Mouse (Mus musculus): ENCODE measurements around the gene Ankrd44. TPM values are rescaled to one million over a fixed set of nuclear protein-coding genes. Genes with fewer than 3 reads are reported as not detected.

Gene Ankrd44
- polyA plus RNA-seq, 1 experiment from 2014 or later, result 14.7 TPM

GRCm38 (mm10) chr1:54757291-54757690, 168.9 kb downstream of the Ankrd44 start:
- ATAC-seq (ENCODE audit: low FRiP score, low read depth), result no peak
- H3K4me3 ChIP-seq, result no peak overlapping the region
- H3K9ac ChIP-seq, result no peak overlapping the region
- no peak overlapping the region for H3K4me2 ChIP-seq (replicated peaks)
- 90% methylated on average over 3 of the region's 3 CpGs for WGBS
- no peaks in the 10 kb centered on the region for H3K27me3 ChIP-seq (replicated peaks)
- no peaks in the 10 kb centered on the region for H3K9me3 ChIP-seq
- H3K27ac ChIP-seq, result no peak overlapping the region
- H3K4me1 ChIP-seq, result no peaks in the 10 kb centered on the region
- H3K36me3 ChIP-seq, result no peaks in the 10 kb centered on the region

DNA sequence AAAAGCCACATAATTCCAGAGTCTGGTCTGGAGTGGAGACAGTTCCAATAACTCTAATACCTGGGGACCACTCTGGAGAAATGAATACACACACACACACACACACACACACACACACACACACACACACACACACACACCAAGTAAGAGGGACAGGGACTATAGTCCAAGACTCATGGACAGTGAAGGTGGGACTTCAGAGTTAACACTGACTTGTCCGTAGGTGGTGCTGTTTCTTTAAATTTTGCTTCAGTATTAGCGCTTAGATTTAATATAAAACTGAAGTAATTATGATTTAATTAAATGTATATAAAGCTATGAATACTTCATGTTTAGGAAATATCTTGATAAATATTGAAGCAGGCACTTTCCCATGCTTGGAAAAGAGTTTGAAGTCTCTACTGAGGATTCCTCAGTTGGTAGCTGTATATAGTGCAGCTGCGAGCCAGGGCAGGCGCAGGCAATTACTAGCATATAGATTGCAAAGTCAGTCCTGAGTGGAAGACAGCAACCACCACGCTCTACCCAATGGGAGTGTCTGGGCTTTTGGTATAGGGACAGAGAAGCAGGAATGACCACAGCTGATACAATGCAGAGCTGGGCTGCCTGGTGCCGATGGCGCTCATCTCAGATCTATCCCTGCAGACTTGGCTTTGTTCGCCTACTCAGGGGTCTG, 170.4 kb downstream of the Ankrd44 start:
- no peaks in the 10 kb centered on the region for H3K27me3 ChIP-seq (replicated peaks)
- no peak overlapping the region for H3K27ac ChIP-seq
- H3K4me1 ChIP-seq, result no peaks in the 10 kb centered on the region
- no peaks in the 10 kb centered on the region for H3K9me3 ChIP-seq
- H3K9ac ChIP-seq, result no peak overlapping the region
- H3K4me3 ChIP-seq, result no peak overlapping the region
- no peak for ATAC-seq (ENCODE audit: low FRiP score, low read depth)
- H3K36me3 ChIP-seq, result no peaks in the 10 kb centered on the region
- H3K4me2 ChIP-seq (replicated peaks), result no peak overlapping the region
- WGBS, result 82% methylated on average over 8 of the region's 8 CpGs

DNA sequence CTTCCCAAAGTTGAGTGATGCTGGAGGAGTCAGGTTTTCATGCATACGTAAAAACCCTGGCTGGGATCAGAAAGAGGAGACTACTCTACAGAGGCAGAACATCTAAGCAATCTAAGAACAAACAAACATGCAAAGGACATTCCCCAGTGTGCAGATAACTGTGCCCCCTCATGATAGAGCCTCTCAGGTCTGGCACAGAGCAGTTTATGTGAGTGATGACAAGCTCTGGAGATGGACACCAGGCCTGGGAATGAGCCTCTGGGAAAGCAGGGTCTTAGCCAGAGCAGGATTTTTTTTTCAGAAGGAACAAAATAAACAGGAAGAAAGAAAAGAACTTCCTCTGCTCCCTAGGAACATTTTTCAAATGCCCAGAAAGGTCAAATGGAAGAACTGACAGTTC, 176.2 kb downstream of the Ankrd44 start:
- Histone ChIP-seq H3K36me3 (no peaks in the 10 kb centered on the region), H3K27me3 (replicated peaks) (no peaks in the 10 kb centered on the region), H3K4me2 (replicated peaks) (no peak overlapping the region), H3K9ac (no peak overlapping the region), H3K9me3 (no peaks in the 10 kb centered on the region), H3K4me1 (no peaks in the 10 kb centered on the region), H3K27ac (no peak overlapping the region), H3K4me3 (no peak overlapping the region)
- ATAC-seq (ENCODE audit: low FRiP score, low read depth), result no peak
- 88% methylated on average over 1 of the region's 1 CpGs for WGBS

DNA sequence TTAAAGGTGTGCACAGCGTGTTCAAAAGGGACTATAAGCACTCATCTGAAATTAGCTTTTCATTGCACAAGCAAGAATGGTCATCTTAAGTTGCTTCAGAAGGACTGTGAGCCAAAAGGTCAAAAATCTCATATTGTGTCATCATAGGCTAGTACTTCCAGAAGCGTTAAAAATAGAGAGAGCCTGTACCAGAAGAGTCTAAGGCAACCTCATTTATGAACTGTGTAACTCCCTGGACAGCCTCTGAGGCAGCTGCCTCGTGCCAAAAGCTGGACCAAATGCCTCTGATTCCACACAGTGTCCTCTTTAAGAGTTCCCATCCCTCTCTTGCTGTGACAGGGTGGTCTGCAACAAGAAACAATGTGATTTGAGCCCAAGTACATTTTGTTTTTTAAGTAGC, 176.7 kb downstream of the Ankrd44 start:
- WGBS, result 75% methylated on average over 3 of the region's 3 CpGs
- Histone ChIP-seq H3K9ac (no peak overlapping the region), H3K4me3 (no peak overlapping the region), H3K4me2 (replicated peaks) (no peak overlapping the region), H3K36me3 (no peaks in the 10 kb centered on the region), H3K9me3 (no peaks in the 10 kb centered on the region), H3K27ac (no peak overlapping the region), H3K4me1 (no peaks in the 10 kb centered on the region), H3K27me3 (replicated peaks) (no peaks in the 10 kb centered on the region)
- ATAC-seq (ENCODE audit: low FRiP score, low read depth), result no peak

GRCm38 (mm10) chr1:54747785-54748420, 178.3 kb downstream of the Ankrd44 start:
- Histone ChIP-seq H3K9ac (no peak overlapping the region), H3K9me3 (no peaks in the 10 kb centered on the region), H3K4me1 (no peaks in the 10 kb centered on the region), H3K4me2 (replicated peaks) (no peak overlapping the region), H3K27me3 (replicated peaks) (no peaks in the 10 kb centered on the region), H3K4me3 (no peak overlapping the region), H3K27ac (no peak overlapping the region), H3K36me3 (no peaks in the 10 kb centered on the region)
- WGBS, result 80% methylated on average over 8 of the region's 8 CpGs
- ATAC-seq (ENCODE audit: low FRiP score, low read depth), result no peak

DNA sequence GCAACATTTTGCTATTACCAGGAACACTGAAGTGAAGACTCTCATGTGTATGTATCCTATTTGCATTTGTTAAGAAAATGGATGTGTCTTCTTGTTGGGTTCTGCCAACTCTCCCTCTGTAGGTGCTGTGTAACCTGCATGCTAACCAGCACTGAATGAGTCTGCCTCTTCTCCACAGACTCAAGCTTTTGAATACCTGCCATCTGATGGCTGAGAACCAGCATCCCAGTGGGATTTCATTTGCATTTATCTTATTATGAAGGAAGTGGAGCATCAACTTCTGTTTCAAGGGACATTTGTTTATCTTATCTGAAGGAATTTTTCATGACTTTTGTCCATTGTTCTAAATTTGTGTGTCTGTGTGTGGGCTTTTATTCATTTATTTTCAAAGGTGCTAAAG, 180.5 kb downstream of the Ankrd44 start:
- Histone ChIP-seq H3K9me3 (no peaks in the 10 kb centered on the region), H3K9ac (no peak overlapping the region), H3K4me1 (no peaks in the 10 kb centered on the region), H3K4me2 (replicated peaks) (no peak overlapping the region), H3K27ac (no peak overlapping the region), H3K4me3 (no peak overlapping the region), H3K27me3 (replicated peaks) (no peaks in the 10 kb centered on the region), H3K36me3 (no peaks in the 10 kb centered on the region)
- no peak for ATAC-seq (ENCODE audit: low FRiP score, low read depth)

DNA sequence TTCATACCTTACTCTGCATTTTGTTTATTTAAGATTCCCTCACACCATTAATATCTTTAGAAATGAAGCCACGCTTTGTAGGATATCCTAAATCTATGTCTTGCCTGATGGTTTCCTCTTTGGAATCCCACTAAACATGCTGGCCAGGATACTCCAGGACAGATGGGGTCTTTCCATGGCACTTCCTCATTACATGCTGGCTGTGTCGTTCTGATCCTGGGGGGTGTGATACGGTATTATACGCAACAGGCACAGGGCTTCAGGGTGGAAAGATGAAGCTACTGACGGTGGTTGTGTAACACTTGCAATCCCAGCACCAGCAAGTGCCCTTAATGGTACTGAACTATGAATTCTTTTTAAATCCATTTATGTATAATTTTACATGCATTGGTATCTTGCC, 182.0 kb downstream of the Ankrd44 start:
- Histone ChIP-seq H3K36me3 (no peaks in the 10 kb centered on the region), H3K9ac (no peak overlapping the region), H3K4me3 (no peak overlapping the region), H3K4me1 (no peaks in the 10 kb centered on the region), H3K27ac (no peak overlapping the region), H3K4me2 (replicated peaks) (no peak overlapping the region), H3K27me3 (replicated peaks) (no peaks in the 10 kb centered on the region), H3K9me3 (no peaks in the 10 kb centered on the region)
- 89% methylated on average over 5 of the region's 5 CpGs for WGBS
- no peak for ATAC-seq (ENCODE audit: low FRiP score, low read depth)

- 85% methylated on average over 8 of the region's 8 CpGs for WGBS
- Histone ChIP-seq H3K4me2 (replicated peaks) (no peak overlapping the region), H3K4me1 (no peaks in the 10 kb centered on the region), H3K4me3 (no peak overlapping the region), H3K9ac (no peak overlapping the region), H3K27me3 (replicated peaks) (no peaks in the 10 kb centered on the region), H3K9me3 (no peaks in the 10 kb centered on the region), H3K27ac (no peak overlapping the region), H3K36me3 (no peaks in the 10 kb centered on the region)
- ATAC-seq (ENCODE audit: low FRiP score, low read depth), result no peak
Observed at GRCm38 (mm10) chr1:54743072-54743471, 183.1 kb downstream of the Ankrd44 start.

- Histone ChIP-seq H3K4me2 (replicated peaks) (no peak overlapping the region), H3K27ac (no peak overlapping the region), H3K27me3 (replicated peaks) (no peaks in the 10 kb centered on the region), H3K4me1 (no peaks in the 10 kb centered on the region), H3K36me3 (no peaks in the 10 kb centered on the region), H3K9ac (no peak overlapping the region), H3K4me3 (no peak overlapping the region), H3K9me3 (no peaks in the 10 kb centered on the region)
- WGBS, result 89% methylated on average over 5 of the region's 5 CpGs
- ATAC-seq (ENCODE audit: low FRiP score, low read depth), result no peak
Observed at GRCm38 (mm10) chr1:54740936-54741335, 185.3 kb downstream of the Ankrd44 start.

- 90% methylated on average over 3 of the region's 3 CpGs for WGBS
- no peaks in the 10 kb centered on the region for H3K27me3 ChIP-seq (replicated peaks)
- no peak overlapping the region for H3K4me2 ChIP-seq (replicated peaks)
- no peak overlapping the region for H3K9ac ChIP-seq
- no peak overlapping the region for H3K27ac ChIP-seq
- no peak overlapping the region for H3K4me3 ChIP-seq
- H3K36me3 ChIP-seq, result no peaks in the 10 kb centered on the region
- no peak for ATAC-seq (ENCODE audit: low FRiP score, low read depth)
- H3K9me3 ChIP-seq, result no peaks in the 10 kb centered on the region
- H3K4me1 ChIP-seq, result peaks cover 5% of the 10 kb centered on the region; the same call in 1 of the 2 replicates
Observed at GRCm38 (mm10) chr1:54737472-54737871, 188.7 kb downstream of the Ankrd44 start.

DNA sequence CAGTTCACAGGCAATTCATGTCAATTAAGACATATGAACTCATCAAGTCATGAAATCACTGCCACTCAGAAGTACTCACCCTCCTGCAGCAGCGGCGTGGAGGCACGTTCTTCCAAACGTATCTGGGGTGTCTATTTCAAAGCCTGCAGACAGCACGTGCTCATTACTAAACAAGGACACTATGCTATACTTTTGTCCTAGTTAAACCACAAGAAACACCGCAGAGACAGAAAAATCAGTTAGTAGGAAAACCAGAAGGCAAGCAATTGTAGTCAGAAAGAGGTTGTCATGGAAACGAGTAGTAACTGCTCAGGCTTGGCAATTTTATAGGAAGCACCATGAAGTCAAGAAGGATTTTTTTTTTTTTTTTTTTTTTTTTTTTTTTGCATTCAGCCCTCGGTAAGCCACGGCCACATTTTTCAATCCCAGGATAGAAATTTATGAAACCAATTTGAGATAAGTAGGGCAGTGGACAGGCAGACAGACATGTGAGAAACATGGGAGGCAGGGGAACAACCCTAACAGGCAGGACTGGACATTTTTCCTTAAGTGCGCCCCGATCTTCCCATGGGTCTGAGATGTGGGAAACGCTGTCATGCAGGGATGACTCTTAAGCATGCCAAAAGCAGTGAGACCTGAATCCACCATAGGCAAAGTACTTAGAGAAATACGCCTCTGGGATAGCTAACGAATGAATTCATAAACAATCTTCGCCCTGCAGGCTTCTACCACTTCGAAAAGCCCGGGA, 191.1 kb downstream of the Ankrd44 start:
- no peaks in the 10 kb centered on the region for H3K36me3 ChIP-seq
- ATAC-seq (ENCODE audit: low FRiP score, low read depth), result no peak
- H3K4me2 ChIP-seq (replicated peaks), result 0 out of 2 replicates have a peak overlapping the region, but pooled peaks have one; percentile 2
- H3K27me3 ChIP-seq (replicated peaks), result no peaks in the 10 kb centered on the region
- H3K9ac ChIP-seq, result no peak overlapping the region
- WGBS, result 52% methylated on average over 17 of the region's 17 CpGs
- H3K4me1 ChIP-seq, result peaks cover 5% of the 10 kb centered on the region; the same call in 1 of the 2 replicates
- H3K4me3 ChIP-seq, result no peak overlapping the region
- no peak overlapping the region; the same call in 1 of the 2 replicates for H3K27ac ChIP-seq
- no peaks in the 10 kb centered on the region for H3K9me3 ChIP-seq

DNA sequence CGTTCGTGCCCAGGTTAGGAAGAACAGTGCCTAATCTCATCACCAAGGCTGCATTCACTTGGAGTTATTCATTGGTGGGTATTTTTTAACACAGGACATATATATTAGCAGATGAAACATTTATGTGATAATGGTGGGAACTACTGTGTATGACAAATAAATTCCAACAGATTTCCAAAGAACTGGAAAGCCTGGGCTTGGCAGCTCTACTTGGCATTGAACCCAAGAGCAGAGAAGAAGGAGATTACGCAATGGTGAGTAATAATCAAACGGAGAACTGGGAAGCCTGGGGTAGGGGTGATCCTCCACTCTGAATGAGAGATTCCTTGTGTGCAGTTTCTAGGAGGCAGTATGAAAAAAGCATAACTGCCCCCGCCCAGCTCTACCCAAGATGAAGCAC, 196.9 kb downstream of the Ankrd44 start:
- Histone ChIP-seq H3K9me3 (no peaks in the 10 kb centered on the region), H3K27ac (no peak overlapping the region), H3K9ac (no peak overlapping the region), H3K4me3 (no peak overlapping the region), H3K36me3 (no peaks in the 10 kb centered on the region), H3K4me2 (replicated peaks) (no peak overlapping the region), H3K4me1 (no peaks in the 10 kb centered on the region), H3K27me3 (replicated peaks) (no peaks in the 10 kb centered on the region)
- ATAC-seq (ENCODE audit: low FRiP score, low read depth), result no peak
- WGBS, result 92% methylated on average over 5 of the region's 5 CpGs
